Mouse (Mus musculus) ZHBTc4 (cell line): ENCODE data around the gene Glrx2.
"Not testable (repeated sequence)": the region's sequence is repeated elsewhere in the genome, so short reads cannot be mapped to it uniquely, and the experiment has no call there.

Experiments
- DNase-seq: peaks from one replicate; pipeline ENCODE4 v3.0.0-alpha.2; 2011; ENCODE audit warnings: low read depth, low spot score

Gene Glrx2

GRCm38 (mm10) chr1:143716038-143716437, at the start of gene Glrx2:
Glrx2 (plus strand) TSS chr1:143716338.
- DNase-seq = not testable (repeated sequence)

- no peak for DNase-seq
Observed at GRCm38 (mm10) chr1:143675734-143676361, 40.3 kb upstream of the Glrx2 start.

- DNase-seq = no peak
Observed at GRCm38 (mm10) chr1:143681108-143681507, 35.0 kb upstream of the Glrx2 start.

GRCm38 (mm10) chr1:143684849-143685248, 31.3 kb upstream of the Glrx2 start:
- no peak for DNase-seq

- no peak for DNase-seq
Observed at GRCm38 (mm10) chr1:143701736-143702135, 14.4 kb upstream of the Glrx2 start.

GRCm38 (mm10) chr1:143702141-143702740, 13.9 kb upstream of the Glrx2 start:
- DNase-seq = peak; percentile 59

- peak; percentile 89 for DNase-seq
Observed at GRCm38 (mm10) chr1:143702741-143703262, 13.3 kb upstream of the Glrx2 start, which contains the start of gene Cdc73. Cdc73 (minus strand) TSS chr1:143702893.

GRCm38 (mm10) chr1:143707006-143707405, 9.1 kb upstream of the Glrx2 start:
- no peak for DNase-seq

GRCm38 (mm10) chr1:143708361-143708760, 7.8 kb upstream of the Glrx2 start:
- DNase-seq = no peak

GRCm38 (mm10) chr1:143709966-143710626, 6.0 kb upstream of the Glrx2 start:
- DNase-seq = no peak

- no peak for DNase-seq
Observed at GRCm38 (mm10) chr1:143710627-143710976, 5.5 kb upstream of the Glrx2 start.

GRCm38 (mm10) chr1:143724456-143725064, 8.4 kb downstream of the Glrx2 start:
- DNase-seq = no peak

- DNase-seq = no peak
Observed at GRCm38 (mm10) chr1:143727701-143728445, 11.7 kb downstream of the Glrx2 start.

GRCm38 (mm10) chr1:143730899-143731298, 14.8 kb downstream of the Glrx2 start:
- DNase-seq = peak; percentile 90

GRCm38 (mm10) chr1:143731691-143732090, 15.6 kb downstream of the Glrx2 start:
- DNase-seq = peak; percentile 92

- DNase-seq = peak; percentile 77
Observed at GRCm38 (mm10) chr1:143733914-143734410, 17.8 kb downstream of the Glrx2 start.

GRCm38 (mm10) chr1:143738811-143739210, 22.7 kb downstream of the Glrx2 start:
- no peak for DNase-seq

GRCm38 (mm10) chr1:143739361-143740350, 23.5 kb downstream of the Glrx2 start:
- peak; percentile 89 for DNase-seq

- DNase-seq = no peak
Observed at GRCm38 (mm10) chr1:143740581-143740980, 24.4 kb downstream of the Glrx2 start.

GRCm38 (mm10) chr1:143741331-143741730, 25.2 kb downstream of the Glrx2 start:
- DNase-seq = no peak
